Mouse (Mus musculus) heart, adult 2 months (tissue): Measurements from ENCODE around the gene Btbd11.

Experiments
- CTCF ChIP-seq: fragments of 200-600 bp; IDR thresholded peaks from 2 replicates; pipeline ENCODE4 v1.8.1; 2022; ENCODE audit warnings: antibody characterized with exemption, mild to moderate bottlenecking, moderate library complexity
- EP300 ChIP-seq: fragments of 200-500 bp; IDR thresholded peaks from 2 replicates; pipeline ENCODE4 v1.6.1; 2011; ENCODE audit warnings: low read depth, low read length, control low read depth; ENCODE audit not compliant: insufficient read depth
- POLR2A ChIP-seq: fragments of 200-500 bp; IDR thresholded peaks from 2 replicates; pipeline ENCODE4 v1.6.1; 2011; ENCODE audit warnings: mild to moderate bottlenecking, low read depth, low read length, control low read depth; ENCODE audit not compliant: insufficient read depth

GRCm38 (mm10) chr10:85621067-85621466, 234.5 kb downstream of the Btbd11 start:
- TF ChIP-seq POLR2A (no peak), EP300 (no peak), CTCF (no peak)
